Mouse (Mus musculus): Measurements from ENCODE around the gene Ap2a1.

- TF ChIP-seq POLR2A (IDR thresholded peaks at IDR 0.05; ENCODE audit: insufficient read depth, low read length) (no peak), CTCF (IDR thresholded peaks at IDR 0.05; ENCODE audit: low read depth, low read length) (no peak), EP300 (IDR thresholded peaks at IDR 0.05; ENCODE audit: insufficient read depth, low read depth, low read length) (no peak)
Observed at GRCm38 (mm10) chr7:44908706-44909476, 20.4 kb downstream of the Ap2a1 start.
